Mouse (Mus musculus) adrenal gland, adult (tissue): ENCODE data around the gene 4933415F23Rik.
A peak's percentile ranks its signal among the peaks of the same experiment; 100 is the strongest.

ENCODE experiments used
- DNase-seq, 2 experiments: peaks; one replicate each; pipeline ENCODE4 v3.0.0; 2022 to 2023; ENCODE audit warnings: low spot score in 1 of 2; ENCODE audit not compliant: inconsistent age in 2 of 2

4933415F23Rik gene

DNA sequence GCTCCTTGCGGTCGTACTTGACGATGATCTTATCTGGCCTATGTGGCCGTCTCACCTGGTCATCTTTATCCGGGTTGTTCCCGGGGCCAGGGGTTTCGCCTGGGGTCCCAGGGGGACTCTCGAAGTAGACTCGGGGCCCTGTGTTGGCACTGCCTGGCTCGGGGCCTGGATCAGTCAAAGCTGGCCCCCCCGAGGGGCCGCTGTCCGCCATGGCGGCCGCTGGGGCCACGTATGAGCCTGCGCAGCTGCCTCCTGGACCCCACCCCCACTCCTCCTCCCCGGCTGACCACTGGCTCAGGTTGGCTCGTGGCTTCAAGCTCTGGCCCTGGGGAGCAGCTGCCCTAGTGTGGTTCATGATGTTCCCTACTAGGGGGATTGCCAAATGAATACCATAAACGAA lies at the start of gene 4933415F23Rik:
Gene 4933415F23Rik, minus strand, starts transcription at position 233 of the 400 bp plus-strand sequence.
- no peak for DNase-seq

DNA sequence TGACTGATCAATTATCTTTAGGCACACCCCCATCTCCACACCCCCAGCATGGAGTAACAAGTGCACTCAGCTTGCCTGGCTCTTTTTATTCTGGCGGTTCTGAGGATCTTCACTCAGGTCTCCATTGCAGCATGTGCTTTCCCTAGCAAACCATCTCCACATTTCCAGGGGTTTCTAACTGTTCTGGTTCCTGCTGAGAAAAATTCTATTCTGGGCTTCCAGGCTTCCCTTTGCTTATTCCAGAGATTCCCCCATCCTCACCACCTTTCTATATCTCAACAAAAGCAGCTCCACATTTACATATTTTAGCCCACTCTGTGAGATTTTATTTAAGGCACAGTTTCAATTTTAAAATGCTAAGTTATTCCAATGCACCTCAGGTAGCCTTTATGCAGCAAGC lies 49.7 kb upstream of the 4933415F23Rik start:
- DNase-seq, result no peak

DNA sequence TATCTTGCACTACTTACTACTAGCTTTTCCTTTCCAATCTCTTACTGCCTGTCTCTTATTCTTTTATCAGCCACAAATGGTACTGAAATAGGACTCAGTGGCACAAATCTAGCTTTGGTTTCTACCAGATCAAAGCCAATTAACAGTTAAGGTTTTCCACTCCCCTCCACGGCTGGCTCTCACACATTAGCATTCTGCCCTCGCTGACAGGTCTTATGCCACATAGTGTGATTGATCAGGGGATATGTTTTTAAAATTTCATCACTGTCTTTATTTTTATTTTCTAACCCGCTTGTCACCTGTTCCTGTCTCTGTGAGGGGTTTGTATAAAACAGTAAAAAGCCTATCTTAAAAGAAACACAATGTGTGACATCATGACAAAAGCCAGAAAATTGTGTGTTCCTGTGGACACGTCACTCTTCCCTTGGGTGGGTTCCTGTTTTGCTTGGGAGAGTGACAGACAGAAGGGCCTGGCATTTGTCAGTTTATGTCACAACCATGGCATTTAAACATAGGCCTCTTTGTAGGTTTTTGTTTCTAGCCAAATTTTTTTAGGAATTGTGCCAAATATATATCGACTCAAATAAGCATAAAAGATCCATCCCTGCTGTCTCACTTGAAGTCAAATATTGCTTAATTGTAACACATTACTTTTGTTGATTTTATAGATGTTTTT lies 44.3 kb upstream of the 4933415F23Rik start:
- no peak for DNase-seq

- no peak for DNase-seq
Observed at GRCm38 (mm10) chr1:23141121-23141811, 39.2 kb upstream of the 4933415F23Rik start.

DNA sequence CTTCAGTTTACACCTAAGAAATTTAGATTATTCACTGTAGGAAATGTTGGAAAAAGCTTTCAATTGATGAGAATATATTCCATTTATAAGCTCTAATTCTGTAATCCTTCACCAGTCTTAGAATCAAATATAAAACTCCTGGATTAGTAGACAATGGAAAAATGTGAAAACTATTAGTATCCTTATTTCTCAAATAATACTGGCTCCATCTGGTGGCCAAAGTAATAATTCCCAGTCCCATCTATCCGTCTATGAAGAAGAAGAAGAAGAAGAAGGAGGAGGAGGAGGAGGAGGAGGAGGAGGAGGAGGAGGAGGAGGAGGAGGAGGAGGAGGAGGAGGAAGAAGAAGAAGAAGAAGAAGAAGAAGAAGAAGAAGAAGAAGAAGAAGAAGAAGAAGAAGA lies 38.5 kb upstream of the 4933415F23Rik start:
- peak in 1 of 2 experiments; percentile 68 for DNase-seq

DNA sequence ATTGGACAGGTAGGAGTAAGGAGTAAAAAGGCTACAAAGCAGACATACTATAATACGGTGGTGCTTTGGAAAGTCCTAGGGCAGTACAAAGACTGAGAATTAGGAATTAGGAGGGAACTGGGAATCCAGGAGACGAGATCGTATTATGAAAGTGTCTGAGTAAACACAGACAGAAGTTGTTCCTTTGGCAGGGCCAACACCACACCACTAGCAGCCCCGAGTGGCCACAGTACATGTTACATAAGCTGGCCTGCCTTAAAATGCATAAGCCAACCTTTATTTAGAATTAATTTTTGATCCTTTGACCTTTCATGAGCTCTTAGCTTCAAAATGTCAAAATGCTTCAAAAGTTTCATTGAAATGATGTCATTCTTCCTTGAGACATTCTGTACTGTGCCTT lies 18.8 kb upstream of the 4933415F23Rik start:
- no peak for DNase-seq

GRCm38 (mm10) chr1:23119406-23119805 lies 17.4 kb upstream of the 4933415F23Rik start:
- DNase-seq, result no peak

DNA sequence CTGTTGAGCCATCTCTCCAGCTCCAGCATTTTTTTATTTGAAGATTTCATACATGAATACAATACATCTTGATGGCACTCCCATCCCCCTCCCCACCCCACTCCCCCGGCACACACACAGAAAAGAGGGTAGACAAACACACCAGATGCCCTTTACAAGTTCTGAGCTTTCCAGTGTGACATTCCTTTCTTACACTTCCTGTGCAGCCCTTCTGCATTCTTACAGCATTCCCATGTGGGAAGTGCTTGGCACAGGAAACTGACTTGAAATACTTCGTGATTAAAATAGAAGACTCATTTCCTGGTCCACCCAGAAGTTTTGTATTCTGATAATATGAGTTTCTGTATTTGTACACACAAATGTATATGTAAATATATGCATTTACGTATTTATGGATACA lies 15.4 kb upstream of the 4933415F23Rik start:
- DNase-seq, result peak in 1 of 2 experiments; percentile 24

- no peak for DNase-seq
Observed at GRCm38 (mm10) chr1:23109191-23109590, 7.1 kb upstream of the 4933415F23Rik start.

DNA sequence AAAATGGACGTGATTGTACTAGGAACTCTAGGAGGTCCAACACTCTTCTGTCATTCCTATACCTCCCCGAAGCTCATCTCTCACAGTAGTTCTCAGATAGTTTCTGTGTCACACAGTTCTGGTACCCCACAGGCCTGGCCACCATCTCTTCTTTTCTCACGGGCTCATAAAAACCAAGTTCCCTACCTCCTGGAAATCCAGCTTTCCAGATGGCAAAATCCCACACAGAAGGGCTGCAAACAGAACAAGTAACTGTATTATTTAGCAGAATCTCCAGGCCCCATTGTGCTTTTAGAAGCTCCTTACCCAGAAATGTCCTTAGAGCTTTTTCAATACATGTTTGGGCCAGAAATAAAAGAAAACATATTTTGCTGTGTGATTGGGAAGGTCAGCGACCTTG lies 828 bp upstream of the 4933415F23Rik start:
- DNase-seq, result no peak

GRCm38 (mm10) chr1:23099791-23100190 lies 2.3 kb downstream of the 4933415F23Rik start:
- DNase-seq, result no peak

DNA sequence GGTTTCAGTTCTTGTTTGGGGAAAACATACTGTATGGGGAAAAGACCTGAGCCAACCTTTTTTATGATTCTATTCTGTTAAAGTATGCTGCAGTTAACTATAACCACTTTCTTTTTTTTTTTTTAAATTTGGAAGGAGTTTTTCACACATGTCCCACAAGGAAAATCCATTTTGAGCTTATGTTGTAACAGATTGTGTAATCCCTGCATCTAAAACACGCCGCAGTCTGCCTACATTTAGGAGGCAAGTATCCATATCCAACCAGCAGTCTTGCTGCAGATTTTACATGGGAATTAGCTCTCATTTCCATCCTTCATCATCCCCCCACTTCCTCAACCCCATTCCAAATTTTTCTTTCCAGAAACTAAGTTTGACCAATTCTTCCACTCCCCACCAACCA lies 3.6 kb downstream of the 4933415F23Rik start:
- DNase-seq, result no peak

- DNase-seq, result no peak
Observed at GRCm38 (mm10) chr1:23097996-23098395, 4.1 kb downstream of the 4933415F23Rik start.

GRCm38 (mm10) chr1:23067715-23068114 lies 34.3 kb downstream of the 4933415F23Rik start:
- DNase-seq, result no peak

DNA sequence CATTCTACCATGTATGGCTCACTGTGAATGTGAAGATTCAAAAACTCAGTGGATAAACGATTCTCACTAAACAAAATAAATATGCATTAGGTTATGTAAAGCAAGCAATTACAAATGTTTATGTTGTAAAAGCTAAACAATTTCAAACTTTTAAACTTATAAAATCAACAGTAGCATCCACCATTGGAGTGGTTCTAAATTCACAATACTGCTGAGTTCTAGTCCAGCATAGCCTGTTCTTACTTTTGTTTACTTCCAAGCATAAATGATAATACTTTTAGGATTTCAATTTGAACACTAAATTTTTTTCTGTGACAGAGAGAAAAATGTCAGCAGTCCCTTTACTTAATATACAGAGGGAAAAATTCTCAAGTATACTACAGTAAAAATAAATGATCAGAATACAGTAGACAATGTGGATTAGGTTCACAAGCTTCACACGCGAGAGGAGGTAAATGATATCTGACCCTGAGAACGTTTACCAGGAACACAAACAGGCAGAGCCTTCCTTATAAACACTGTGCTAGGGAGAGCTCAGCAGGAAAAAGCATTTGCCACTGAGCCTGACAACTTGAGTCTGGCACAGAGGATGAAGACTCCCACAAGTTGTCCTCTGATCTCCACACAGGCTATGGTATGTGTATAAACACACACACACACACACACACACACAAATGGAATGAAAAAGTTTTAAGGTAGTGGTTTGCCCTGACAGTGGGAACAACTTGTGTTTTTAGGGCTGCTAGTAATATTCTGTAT lies 37.2 kb downstream of the 4933415F23Rik start:
- no peak for DNase-seq

DNA sequence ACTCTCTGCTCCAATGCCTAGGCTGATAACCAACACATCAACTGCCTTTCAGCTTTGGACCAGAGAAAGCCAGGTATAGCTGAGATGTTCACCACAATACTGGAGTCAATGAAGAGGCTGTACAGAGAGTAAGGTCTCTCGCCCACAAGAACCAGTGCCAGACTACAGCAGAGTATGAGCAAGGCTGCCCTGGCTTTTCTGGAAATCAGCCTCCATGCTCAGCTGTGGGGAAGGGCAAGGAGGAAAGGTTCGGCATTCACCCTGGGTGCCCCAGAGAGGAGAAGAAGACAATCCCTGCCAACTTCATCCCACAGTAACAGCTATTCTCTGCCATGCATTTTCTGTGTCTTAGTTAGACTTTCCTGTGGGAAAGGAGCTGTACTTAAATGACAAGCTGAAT lies 38.1 kb downstream of the 4933415F23Rik start:
- DNase-seq, result no peak

GRCm38 (mm10) chr1:23061614-23062373 lies 40.3 kb downstream of the 4933415F23Rik start:
- DNase-seq, result peak; percentile 9 to 57

DNA sequence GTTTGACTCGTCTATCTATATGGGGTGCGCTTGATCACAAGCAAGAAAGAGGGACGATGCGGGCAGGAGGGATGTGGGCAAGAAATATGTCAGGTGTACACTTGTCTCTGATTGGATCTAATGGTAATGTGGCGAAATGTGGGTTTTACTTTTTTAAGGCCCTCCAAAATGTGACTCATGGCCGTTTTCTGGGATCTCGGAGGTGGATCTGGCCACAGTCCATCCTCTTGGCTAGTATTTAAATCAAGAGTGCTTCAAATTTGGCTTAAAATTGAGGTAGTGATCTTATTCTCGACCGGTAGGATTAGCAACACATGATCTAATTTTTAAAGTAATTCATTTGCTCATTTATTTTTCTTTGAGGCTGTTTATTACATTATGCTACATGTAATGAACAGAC lies 42.0 kb downstream of the 4933415F23Rik start:
- DNase-seq, result no peak
